Mouse (Mus musculus): ENCODE measurements around the gene Trim71. TPM values are rescaled to one million over a fixed set of nuclear protein-coding genes. Genes with fewer than 3 reads are reported as not detected.

The Trim71 gene
- polyA plus RNA-seq, 1 experiment: not detected

GRCm38 (mm10) chr9:114583812-114584182 lies 19.6 kb upstream of the Trim71 start:
- peak overlapping the region; percentile 26; the same call in 1 of the 2 replicates for H3K4me3 ChIP-seq (ENCODE audit: insufficient read depth, low read depth, low read length)
- no peak for TF ChIP-seq POLR2A (IDR thresholded peaks at IDR 0.05; ENCODE audit: insufficient read depth, low read depth, low read length)
- peak; percentile 94 for TF ChIP-seq CTCF (IDR thresholded peaks at IDR 0.05; ENCODE audit: insufficient read depth, low read depth, low read length)
- under 1% methylated on average over 23 of the region's 23 CpGs for WGBS
- peaks cover 3% of the 10 kb centered on the region for H3K4me1 ChIP-seq (ENCODE audit: control insufficient read depth, insufficient read depth, low read length)
- no peak overlapping the region for H3K27ac ChIP-seq (ENCODE audit: insufficient read depth, low read depth, low read length)

DNA sequence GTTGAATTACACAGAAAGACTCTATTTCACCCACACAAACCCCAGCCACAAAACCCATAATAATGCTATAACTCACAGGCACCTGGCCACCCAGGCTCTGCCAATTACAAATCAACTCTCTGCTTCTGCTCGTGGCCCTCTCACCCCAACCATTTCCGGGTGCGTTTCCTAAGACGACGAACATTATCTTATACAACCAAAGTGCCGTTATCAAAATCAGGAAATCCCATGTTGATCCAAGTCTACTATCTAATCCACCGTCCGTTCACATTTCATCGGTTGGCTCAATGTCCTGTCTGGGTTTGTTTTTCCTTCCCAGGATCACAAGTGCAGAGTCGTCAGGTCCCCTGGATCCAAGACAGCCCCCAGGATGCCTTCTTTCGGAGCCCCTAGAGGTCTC lies 14.5 kb upstream of the Trim71 start:
- Histone ChIP-seq H3K4me1 (ENCODE audit: control insufficient read depth, insufficient read depth, low read length) (no peaks in the 10 kb centered on the region), H3K27ac (ENCODE audit: insufficient read depth, low read depth, low read length) (no peak overlapping the region), H3K4me3 (ENCODE audit: insufficient read depth, low read depth, low read length) (no peak overlapping the region)
- 85% methylated on average over 11 of the region's 11 CpGs for WGBS
- TF ChIP-seq CTCF (IDR thresholded peaks at IDR 0.05; ENCODE audit: insufficient read depth, low read depth, low read length) (no peak), POLR2A (IDR thresholded peaks at IDR 0.05; ENCODE audit: insufficient read depth, low read depth, low read length) (no peak)

DNA sequence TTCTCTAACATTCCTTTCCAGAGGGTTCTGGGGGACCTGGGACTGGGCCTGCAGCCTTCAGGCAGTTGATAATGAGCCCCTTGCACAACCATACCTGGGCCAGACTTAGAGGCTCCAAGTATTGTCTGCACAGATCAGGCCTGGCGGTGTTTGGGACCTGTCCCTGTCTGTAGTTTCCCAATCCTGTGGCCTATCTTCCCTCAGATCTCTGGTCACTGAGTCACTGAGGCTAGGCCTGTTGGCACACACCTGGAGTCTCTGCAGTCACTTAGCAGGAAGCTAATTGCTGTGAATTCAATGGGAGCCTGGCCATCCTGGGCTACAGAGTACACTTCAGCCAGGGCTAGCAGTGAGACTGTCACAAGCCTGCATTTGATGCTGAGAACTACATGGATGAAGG lies 11.8 kb upstream of the Trim71 start:
- no peak for TF ChIP-seq POLR2A (IDR thresholded peaks at IDR 0.05; ENCODE audit: insufficient read depth, low read depth, low read length)
- H3K4me3 ChIP-seq (ENCODE audit: insufficient read depth, low read depth, low read length): no peak overlapping the region
- no peak overlapping the region for H3K27ac ChIP-seq (ENCODE audit: insufficient read depth, low read depth, low read length)
- 97% methylated on average over 1 of the region's 1 CpGs for WGBS
- no peaks in the 10 kb centered on the region for H3K4me1 ChIP-seq (ENCODE audit: control insufficient read depth, insufficient read depth, low read length)

GRCm38 (mm10) chr9:114573528-114573927 lies 9.4 kb upstream of the Trim71 start:
- 59% methylated on average over 5 of the region's 5 CpGs for WGBS
- Histone ChIP-seq H3K4me1 (ENCODE audit: control insufficient read depth, insufficient read depth, low read length) (no peaks in the 10 kb centered on the region), H3K4me3 (ENCODE audit: insufficient read depth, low read depth, low read length) (no peak overlapping the region), H3K27ac (ENCODE audit: insufficient read depth, low read depth, low read length) (no peak overlapping the region)
- no peak for TF ChIP-seq CTCF (IDR thresholded peaks at IDR 0.05; ENCODE audit: insufficient read depth, low read depth, low read length)
- no peak for TF ChIP-seq POLR2A (IDR thresholded peaks at IDR 0.05; ENCODE audit: insufficient read depth, low read depth, low read length)

GRCm38 (mm10) chr9:114568682-114569474 lies 4.7 kb upstream of the Trim71 start:
- no peak overlapping the region for H3K27ac ChIP-seq (ENCODE audit: insufficient read depth, low read depth, low read length)
- H3K4me3 ChIP-seq (ENCODE audit: insufficient read depth, low read depth, low read length): no peak overlapping the region
- peaks cover 5% of the 10 kb centered on the region; the same call in 1 of the 2 replicates for H3K4me1 ChIP-seq (ENCODE audit: control insufficient read depth, insufficient read depth, low read length)
- WGBS: 89% methylated on average over 5 of the region's 5 CpGs
- no peak for TF ChIP-seq CTCF (IDR thresholded peaks at IDR 0.05; ENCODE audit: insufficient read depth, low read depth, low read length)
- TF ChIP-seq POLR2A (IDR thresholded peaks at IDR 0.05; ENCODE audit: insufficient read depth, low read depth, low read length): no peak

- no peak overlapping the region for H3K4me3 ChIP-seq (ENCODE audit: insufficient read depth, low read depth, low read length)
- TF ChIP-seq POLR2A (IDR thresholded peaks at IDR 0.05; ENCODE audit: insufficient read depth, low read depth, low read length): no peak
- TF ChIP-seq CTCF (IDR thresholded peaks at IDR 0.05; ENCODE audit: insufficient read depth, low read depth, low read length): no peak
- H3K27ac ChIP-seq (ENCODE audit: insufficient read depth, low read depth, low read length): no peak overlapping the region
- WGBS: 3% methylated on average over 10 of the region's 10 CpGs
- peaks cover 13% of the 10 kb centered on the region for H3K4me1 ChIP-seq (ENCODE audit: control insufficient read depth, insufficient read depth, low read length)
Observed at GRCm38 (mm10) chr9:114564667-114565066, 498 bp upstream of the Trim71 start.

GRCm38 (mm10) chr9:114562919-114563751 lies 1.0 kb downstream of the Trim71 start:
- no peak for TF ChIP-seq CTCF (IDR thresholded peaks at IDR 0.05; ENCODE audit: insufficient read depth, low read depth, low read length)
- no peak for TF ChIP-seq POLR2A (IDR thresholded peaks at IDR 0.05; ENCODE audit: insufficient read depth, low read depth, low read length)
- WGBS: 3% methylated on average over 122 of the region's 122 CpGs
- peak overlapping the region; percentile 57 for H3K4me3 ChIP-seq (ENCODE audit: insufficient read depth, low read depth, low read length)
- H3K4me1 ChIP-seq (ENCODE audit: control insufficient read depth, insufficient read depth, low read length): peaks cover 13% of the 10 kb centered on the region
- H3K27ac ChIP-seq (ENCODE audit: insufficient read depth, low read depth, low read length): no peak overlapping the region

DNA sequence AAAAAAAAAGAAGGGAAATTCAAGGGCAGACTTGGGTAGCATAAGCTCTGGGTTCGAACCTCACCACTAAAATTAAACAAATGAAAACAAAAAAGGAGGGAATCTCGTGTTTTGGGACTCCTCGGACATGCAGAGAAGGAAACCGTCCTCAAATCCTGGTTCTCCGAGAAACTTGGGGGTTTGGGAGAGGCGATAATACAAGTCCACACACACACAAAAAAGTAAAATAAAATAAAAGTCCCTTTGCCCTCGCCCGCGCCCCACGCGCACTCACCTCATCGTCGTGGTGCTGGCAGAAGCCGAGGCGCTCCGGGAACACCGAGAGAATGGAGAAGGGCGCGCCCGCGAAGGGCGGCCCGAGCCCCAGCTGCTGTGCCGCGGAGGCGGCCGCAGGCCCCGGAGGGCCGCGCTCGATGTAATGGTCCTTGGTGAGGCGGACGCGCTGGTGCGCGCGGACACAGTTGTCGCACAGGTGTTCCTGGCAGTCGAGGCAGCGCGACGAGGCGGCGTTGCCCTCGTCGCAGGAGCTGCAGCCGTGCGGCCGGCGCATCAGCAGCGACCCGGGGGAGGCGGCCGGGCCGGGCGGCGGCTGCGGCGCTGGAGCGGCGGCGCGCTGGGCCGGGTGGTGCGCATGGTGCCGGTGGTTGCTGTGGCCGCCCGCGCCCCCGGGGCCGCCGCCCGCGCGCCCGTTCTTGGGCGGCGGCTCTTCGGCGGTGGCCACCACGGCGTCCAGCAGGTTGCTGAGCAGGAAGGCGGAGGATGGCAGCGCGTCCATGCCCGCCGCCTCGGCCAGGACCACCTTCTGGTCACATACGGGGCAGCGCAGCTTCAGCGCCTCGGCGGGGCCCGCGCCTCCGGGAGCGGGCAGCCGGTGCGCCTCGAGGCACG lies 1.9 kb downstream of the Trim71 start:
- Histone ChIP-seq H3K27ac (ENCODE audit: insufficient read depth, low read depth, low read length) (no peak overlapping the region), H3K4me3 (ENCODE audit: insufficient read depth, low read depth, low read length) (peak overlapping the region; percentile 57), H3K4me1 (ENCODE audit: control insufficient read depth, insufficient read depth, low read length) (peaks cover 13% of the 10 kb centered on the region)
- TF ChIP-seq CTCF (IDR thresholded peaks at IDR 0.05; ENCODE audit: insufficient read depth, low read depth, low read length) (no peak), POLR2A (IDR thresholded peaks at IDR 0.05; ENCODE audit: insufficient read depth, low read depth, low read length) (no peak)
- under 1% methylated on average over 101 of the region's 101 CpGs for WGBS

Measured in olfactory bulb, adult 2 months (tissue).